Mouse (Mus musculus): ENCODE results near the gene Scaf8. TPM values are rescaled to one million over a fixed set of nuclear protein-coding genes. Genes with fewer than 3 reads are reported as not detected.

The Scaf8 gene
- polyA plus RNA-seq, 1 experiment from 2014 or later, result 24.9 TPM

GRCm38 (mm10) chr17:3217023-3217422 lies 102.3 kb downstream of the Scaf8 start:
- Histone ChIP-seq H3K4me3 (no peak overlapping the region), H3K36me3 (peaks cover 14% of the 10 kb centered on the region), H3K9me3 (no peaks in the 10 kb centered on the region), H3K27ac (no peak overlapping the region), H3K4me2 (replicated peaks) (no peak overlapping the region), H3K9ac (no peak overlapping the region), H3K4me1 (no peaks in the 10 kb centered on the region), H3K27me3 (replicated peaks) (no peaks in the 10 kb centered on the region)
- WGBS, result 96% methylated on average over 5 of the region's 5 CpGs
- ATAC-seq (ENCODE audit: low FRiP score, low read depth), result no peak

- no peak overlapping the region for H3K9ac ChIP-seq
- no peak overlapping the region for H3K4me2 ChIP-seq (replicated peaks)
- H3K4me1 ChIP-seq, result no peaks in the 10 kb centered on the region
- no peaks in the 10 kb centered on the region for H3K27me3 ChIP-seq (replicated peaks)
- WGBS, result 76% methylated on average over 7 of the region's 7 CpGs
- ATAC-seq (ENCODE audit: low FRiP score, low read depth), result no peak
- peaks cover 14% of the 10 kb centered on the region for H3K36me3 ChIP-seq
- H3K27ac ChIP-seq, result no peak overlapping the region
- H3K9me3 ChIP-seq, result no peaks in the 10 kb centered on the region
- H3K4me3 ChIP-seq, result no peak overlapping the region
Observed at GRCm38 (mm10) chr17:3218364-3218763, 103.6 kb downstream of the Scaf8 start.

GRCm38 (mm10) chr17:3218916-3219315 lies 104.1 kb downstream of the Scaf8 start:
- Histone ChIP-seq H3K36me3 (peaks cover 14% of the 10 kb centered on the region), H3K4me1 (no peaks in the 10 kb centered on the region), H3K9me3 (no peaks in the 10 kb centered on the region), H3K4me2 (replicated peaks) (no peak overlapping the region), H3K27me3 (replicated peaks) (no peaks in the 10 kb centered on the region), H3K27ac (no peak overlapping the region), H3K4me3 (no peak overlapping the region), H3K9ac (no peak overlapping the region)
- no peak for ATAC-seq (ENCODE audit: low FRiP score, low read depth)
- 70% methylated on average over 5 of the region's 5 CpGs for WGBS

- H3K4me1 ChIP-seq, result no peaks in the 10 kb centered on the region
- no peak overlapping the region for H3K9ac ChIP-seq
- no peak overlapping the region for H3K4me3 ChIP-seq
- 82% methylated on average over 11 of the region's 11 CpGs for WGBS
- H3K36me3 ChIP-seq, result peaks cover 10% of the 10 kb centered on the region
- no peak overlapping the region for H3K4me2 ChIP-seq (replicated peaks)
- H3K9me3 ChIP-seq, result no peaks in the 10 kb centered on the region
- no peak overlapping the region for H3K27ac ChIP-seq
- H3K27me3 ChIP-seq (replicated peaks), result no peaks in the 10 kb centered on the region
- ATAC-seq (ENCODE audit: low FRiP score, low read depth), result no peak
Observed at GRCm38 (mm10) chr17:3220201-3220600, 105.4 kb downstream of the Scaf8 start.

GRCm38 (mm10) chr17:3223071-3223470 lies 108.3 kb downstream of the Scaf8 start:
- WGBS, result 72% methylated on average over 2 of the region's 2 CpGs
- Histone ChIP-seq H3K36me3 (peaks cover 6% of the 10 kb centered on the region; the same call in 1 of the 2 replicates), H3K9me3 (no peaks in the 10 kb centered on the region), H3K27ac (no peak overlapping the region), H3K4me3 (no peak overlapping the region), H3K4me2 (replicated peaks) (no peak overlapping the region), H3K27me3 (replicated peaks) (no peaks in the 10 kb centered on the region), H3K4me1 (no peaks in the 10 kb centered on the region), H3K9ac (no peak overlapping the region)
- ATAC-seq (ENCODE audit: low FRiP score, low read depth), result no peak

- H3K27me3 ChIP-seq (replicated peaks), result no peaks in the 10 kb centered on the region
- H3K4me1 ChIP-seq, result no peaks in the 10 kb centered on the region
- no peak for ATAC-seq (ENCODE audit: low FRiP score, low read depth)
- H3K27ac ChIP-seq, result no peak overlapping the region
- no peaks in the 10 kb centered on the region for H3K9me3 ChIP-seq
- no peak overlapping the region for H3K9ac ChIP-seq
- H3K4me3 ChIP-seq, result no peak overlapping the region
- WGBS, result 85% methylated on average over 3 of the region's 3 CpGs
- peaks cover 4% of the 10 kb centered on the region; the same call in 1 of the 2 replicates for H3K36me3 ChIP-seq
- no peak overlapping the region for H3K4me2 ChIP-seq (replicated peaks)
Observed at GRCm38 (mm10) chr17:3223721-3224120, 108.9 kb downstream of the Scaf8 start.

GRCm38 (mm10) chr17:3224383-3225106 lies 109.8 kb downstream of the Scaf8 start:
- no peaks in the 10 kb centered on the region for H3K9me3 ChIP-seq
- 0 out of 2 replicates have a peak, but pooled peaks have one; percentile 63 for ATAC-seq (ENCODE audit: low FRiP score, low read depth)
- H3K4me3 ChIP-seq, result no peak overlapping the region
- no peaks in the 10 kb centered on the region for H3K4me1 ChIP-seq
- H3K9ac ChIP-seq, result no peak overlapping the region
- no peak overlapping the region for H3K4me2 ChIP-seq (replicated peaks)
- no peaks in the 10 kb centered on the region for H3K27me3 ChIP-seq (replicated peaks)
- WGBS, result 71% methylated on average over 4 of the region's 4 CpGs
- peaks cover 4% of the 10 kb centered on the region; the same call in 1 of the 2 replicates for H3K36me3 ChIP-seq
- no peak overlapping the region for H3K27ac ChIP-seq

- peak; percentile 88 for ATAC-seq (ENCODE audit: low FRiP score, low read depth)
- Histone ChIP-seq H3K4me3 (no peak overlapping the region), H3K36me3 (peaks cover 4% of the 10 kb centered on the region; the same call in 1 of the 2 replicates), H3K27me3 (replicated peaks) (no peaks in the 10 kb centered on the region), H3K4me1 (no peaks in the 10 kb centered on the region), H3K4me2 (replicated peaks) (no peak overlapping the region), H3K9me3 (no peaks in the 10 kb centered on the region), H3K9ac (no peak overlapping the region), H3K27ac (no peak overlapping the region)
- 79% methylated on average over 17 of the region's 17 CpGs for WGBS
Observed at GRCm38 (mm10) chr17:3230231-3231000, 115.6 kb downstream of the Scaf8 start.

- 95% methylated on average over 5 of the region's 5 CpGs for WGBS
- ATAC-seq (ENCODE audit: low FRiP score, low read depth), result no peak
- H3K9ac ChIP-seq, result no peak overlapping the region
- peaks cover 6% of the 10 kb centered on the region; the same call in 1 of the 2 replicates for H3K36me3 ChIP-seq
- H3K4me2 ChIP-seq (replicated peaks), result no peak overlapping the region
- no peak overlapping the region for H3K27ac ChIP-seq
- no peaks in the 10 kb centered on the region for H3K4me1 ChIP-seq
- no peaks in the 10 kb centered on the region for H3K9me3 ChIP-seq
- no peak overlapping the region for H3K4me3 ChIP-seq
- H3K27me3 ChIP-seq (replicated peaks), result no peaks in the 10 kb centered on the region
Observed at GRCm38 (mm10) chr17:3232626-3233025, 117.9 kb downstream of the Scaf8 start.

- no peak overlapping the region for H3K27ac ChIP-seq
- ATAC-seq (ENCODE audit: low FRiP score, low read depth), result no peak
- no peaks in the 10 kb centered on the region for H3K9me3 ChIP-seq
- H3K4me2 ChIP-seq (replicated peaks), result no peak overlapping the region
- no peak overlapping the region for H3K4me3 ChIP-seq
- H3K4me1 ChIP-seq, result peaks cover 40% of the 10 kb centered on the region
- no peak overlapping the region for H3K9ac ChIP-seq
- 91% methylated on average over 3 of the region's 3 CpGs for WGBS
- peaks cover 7% of the 10 kb centered on the region; the same call in 1 of the 2 replicates for H3K36me3 ChIP-seq
- no peaks in the 10 kb centered on the region for H3K27me3 ChIP-seq (replicated peaks)
Observed at GRCm38 (mm10) chr17:3243672-3244071, 128.9 kb downstream of the Scaf8 start.

- ATAC-seq (ENCODE audit: low FRiP score, low read depth), result no peak
- Histone ChIP-seq H3K27ac (no peak overlapping the region), H3K27me3 (replicated peaks) (no peaks in the 10 kb centered on the region), H3K9ac (no peak overlapping the region), H3K9me3 (no peaks in the 10 kb centered on the region), H3K4me2 (replicated peaks) (no peak overlapping the region), H3K4me3 (no peak overlapping the region), H3K4me1 (peaks cover 52% of the 10 kb centered on the region), H3K36me3 (peaks cover 6% of the 10 kb centered on the region; the same call in 1 of the 2 replicates)
- WGBS, result 66% methylated on average over 8 of the region's 8 CpGs
Observed at GRCm38 (mm10) chr17:3244881-3245739, 130.3 kb downstream of the Scaf8 start.
